Mouse (Mus musculus) C2C12 (cell line): ENCODE measurements around the gene Mon1a.

Experiments used
- CTCF ChIP-seq: IDR thresholded peaks from one replicate; pipeline ENCODE4 v1.5.1; 2011; ENCODE audit not compliant: control insufficient read depth, insufficient read depth, insufficient read length
- USF1 ChIP-seq: IDR thresholded peaks from one replicate; pipeline ENCODE4 v1.6.1; 2011; ENCODE audit warnings: low read depth, mild to moderate bottlenecking, control low read depth, moderate library complexity

DNA sequence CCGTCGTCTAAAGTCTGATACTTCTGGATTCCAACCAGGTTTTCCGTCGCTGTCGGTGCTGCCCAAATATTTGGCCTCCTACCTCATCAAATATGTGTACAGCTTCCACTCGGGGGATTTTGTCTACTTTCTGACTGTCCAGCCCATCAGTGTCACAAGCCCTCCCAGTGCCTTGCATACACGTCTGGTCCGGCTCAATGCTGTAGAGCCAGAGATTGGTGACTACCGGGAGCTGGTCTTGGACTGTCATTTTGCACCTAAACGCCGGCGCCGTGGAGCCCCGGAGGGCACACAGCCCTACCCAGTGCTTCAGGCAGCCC lies 19.8 kb downstream of the Mon1a start:
- no peak for TF ChIP-seq CTCF
- TF ChIP-seq USF1: no peak
